In the genomic region with DNA sequence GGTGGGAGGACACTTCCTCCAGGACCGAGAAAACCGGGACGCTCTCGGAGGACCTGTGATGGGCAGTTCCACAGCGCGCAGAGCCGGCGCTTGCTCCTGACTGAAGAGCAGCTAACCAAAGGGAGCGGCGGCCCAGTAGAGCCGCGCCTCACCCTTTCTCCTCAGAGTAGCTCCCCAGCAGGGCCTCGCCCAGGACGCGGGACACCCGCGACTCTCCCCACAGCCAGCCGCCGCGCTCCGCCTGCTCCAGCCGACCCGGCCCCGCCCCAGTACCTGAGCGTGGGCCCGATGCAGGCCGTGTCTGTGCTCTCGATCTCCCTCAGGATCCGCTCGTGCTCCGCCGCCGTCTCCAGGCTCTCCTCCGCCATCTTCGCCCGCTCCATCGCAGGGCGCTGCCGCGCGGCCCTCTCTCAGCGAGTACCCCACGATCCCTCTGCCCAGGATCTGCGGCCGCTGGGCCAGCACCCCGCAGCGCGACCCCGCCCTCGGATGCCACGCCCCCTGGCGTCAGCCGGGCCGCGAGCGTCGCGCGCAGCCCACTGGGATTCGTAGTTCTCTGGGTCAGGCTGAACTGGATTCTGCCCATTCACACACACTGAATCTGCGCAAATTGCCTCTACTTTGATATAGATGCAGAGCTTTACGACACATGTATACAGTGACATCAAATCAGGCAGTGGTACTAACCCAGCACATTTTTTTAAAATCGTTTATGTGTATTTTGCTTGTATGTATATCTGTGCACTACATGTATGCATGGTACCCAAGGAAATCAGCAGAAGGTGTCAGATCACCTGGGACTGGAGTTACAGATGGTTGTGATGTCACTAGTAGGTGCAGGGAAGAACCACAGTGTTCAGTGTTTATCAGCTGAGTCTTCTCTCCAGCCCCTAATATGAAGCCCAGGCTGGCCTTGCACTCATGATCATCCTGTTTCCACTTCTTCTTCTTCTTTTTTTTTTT, we compare ENCODE assay signal across 8 mouse cellular contexts. TPM values are rescaled to one million over a fixed set of nuclear protein-coding genes. Genes with fewer than 3 reads are reported as not detected.
A peak's percentile ranks its signal among the peaks of the same experiment; 100 is the strongest.
DNase-seq lines count a peak whose midpoint lies in the region; ATAC-seq lines count a peak whose summit lies in the region.

A gene (minus strand): TSS at position 491 of the 963 bp plus-strand sequence.

- no peaks in the 10 kb centered on the region for H3K36me3 ChIP-seq in embryonic facial prominence, embryonic 14.5 days (ENCODE audit: control insufficient read depth, insufficient read depth, low read length)
- no peaks in the 10 kb centered on the region for H3K36me3 ChIP-seq in kidney, embryonic 14.5 days (ENCODE audit: control insufficient read depth, insufficient read depth, low read length)
- H3K36me3 ChIP-seq in limb, embryonic 15.5 days: no peaks in the 10 kb centered on the region

- peaks cover 10% of the 10 kb centered on the region for H3K4me1 ChIP-seq in embryonic facial prominence, embryonic 14.5 days (ENCODE audit: control insufficient read depth, insufficient read depth, low read length)
- H3K4me1 ChIP-seq in kidney, embryonic 14.5 days (ENCODE audit: control insufficient read depth, insufficient read depth, low read length): peaks cover 11% of the 10 kb centered on the region
- peaks cover 13% of the 10 kb centered on the region for H3K4me1 ChIP-seq in limb, embryonic 15.5 days

- under 1% methylated on average over 42 of the region's 63 CpGs for WGBS in embryonic facial prominence, embryonic 14.5 days
- WGBS in kidney, embryonic 14.5 days: 2% methylated on average over 55 of the region's 63 CpGs
- under 1% methylated on average over 48 of the region's 63 CpGs for WGBS in limb, embryonic 15.5 days

- peak within 1 kb of the TSS; percentile 90 for H3K27ac ChIP-seq in embryonic facial prominence, embryonic 14.5 days (replicated peaks; ENCODE audit: low read depth, low read length)
- peak within 1 kb of the TSS; percentile 65; the same call in 1 of the 2 replicates for H3K27ac ChIP-seq in kidney, embryonic 14.5 days (ENCODE audit: low read depth, low read length)
- peak within 1 kb of the TSS; percentile 93 for H3K27ac ChIP-seq in limb, embryonic 15.5 days

- DNase-seq in 3T3-L1 (ENCODE audit: low read depth, low spot score): peak; percentile 81
- DNase-seq in adrenal gland, postnatal 4 days (ENCODE audit: low spot score in 2 of 2): peak; percentile 60 to 67
- DNase-seq in embryonic facial prominence, embryonic 14.5 days (ENCODE audit: low spot score): peak; percentile 86
- peak; percentile 78 for DNase-seq in heart, adult 8-10 months (ENCODE audit: low spot score)
- DNase-seq in monocyte, adult 2 months (ENCODE audit: low read depth in 1 of 2, low spot score in 2 of 2): peak; percentile 16 to 66
- DNase-seq in spleen, postnatal 36 days (ENCODE audit: low spot score in 2 of 2): peak; percentile 73 to 77

- H3K9me3 ChIP-seq in embryonic facial prominence, embryonic 14.5 days (ENCODE audit: control insufficient read depth, low read length): no peaks in the 10 kb centered on the region
- no peaks in the 10 kb centered on the region for H3K9me3 ChIP-seq in kidney, embryonic 14.5 days (ENCODE audit: control insufficient read depth, low read length)
- H3K9me3 ChIP-seq in limb, embryonic 15.5 days: no peaks in the 10 kb centered on the region

- peak within 1 kb of the TSS; percentile 90 for H3K9ac ChIP-seq in embryonic facial prominence, embryonic 14.5 days (ENCODE audit: low read depth, low read length)
- peak within 1 kb of the TSS; percentile 84 for H3K9ac ChIP-seq in kidney, embryonic 14.5 days (ENCODE audit: low read depth, low read length)
- peak within 1 kb of the TSS; percentile 79 for H3K9ac ChIP-seq in limb, embryonic 15.5 days

- ATAC-seq in embryonic facial prominence, embryonic 14.5 days (ENCODE audit: low read depth): peak; percentile 96
- ATAC-seq in kidney, embryonic 14.5 days (ENCODE audit: low FRiP score, low TSS enrichment): peak; percentile 96
- peak; percentile 93 for ATAC-seq in limb, embryonic 15.5 days (ENCODE audit: insufficient number of reproducible peaks, low FRiP score, low TSS enrichment, low read depth)

- H3K27me3 ChIP-seq in embryonic facial prominence, embryonic 14.5 days (replicated peaks; ENCODE audit: control insufficient read depth, insufficient read depth, low read length): no peaks in the 10 kb centered on the region
- no peaks in the 10 kb centered on the region for H3K27me3 ChIP-seq in kidney, embryonic 14.5 days (ENCODE audit: control insufficient read depth, insufficient read depth, low read length)
- no peaks in the 10 kb centered on the region for H3K27me3 ChIP-seq in limb, embryonic 15.5 days

- peak within 1 kb of the TSS; percentile 77 for H3K4me2 ChIP-seq in embryonic facial prominence, embryonic 14.5 days (ENCODE audit: low read depth, low read length)
- peak within 1 kb of the TSS; percentile 88 for H3K4me2 ChIP-seq in kidney, embryonic 14.5 days (replicated peaks; ENCODE audit: low read depth, low read length)
- peak within 1 kb of the TSS; percentile 71 for H3K4me2 ChIP-seq in limb, embryonic 15.5 days

- peak within 1 kb of the TSS; percentile 93 for H3K4me3 ChIP-seq in embryonic facial prominence, embryonic 14.5 days (ENCODE audit: low read depth, low read length)
- H3K4me3 ChIP-seq in kidney, embryonic 14.5 days (ENCODE audit: low read length): peak within 1 kb of the TSS; percentile 93
- peak within 1 kb of the TSS; percentile 99 for H3K4me3 ChIP-seq in limb, embryonic 15.5 days

RNA-seq across cellular contexts. Expression of the gene that starts here (rescaled TPM):
- total RNA-seq in adrenal gland, postnatal 4 days (2021): 10 to 100 TPM; 42.7 to 55.3 TPM
- polyA plus RNA-seq in embryonic facial prominence, embryonic 14.5 days (2014; fragmentation: Nextera tagmentation; extraction: Ambion mirVana): 29.9 and 33.0 TPM in 2 replicates
- total RNA-seq in heart, adult 8-10 months (2022): 10 to 100 TPM; 14.3 to 21.1 (median 19.3) TPM
- polyA plus RNA-seq in kidney, embryonic 14.5 days (2014; fragmentation: Nextera tagmentation; extraction: Ambion mirVana): 19.4 and 32.5 TPM in 2 replicates
- 34.8 and 35.7 TPM in 2 replicates for polyA plus RNA-seq in limb, embryonic 15.5 days (2015; fragmentation: Nextera tagmentation; extraction: Ambion mirVana)

Comparison
In these comparisons a context has a peak if more than half of its experiments do, and no peak if none do; other contexts are left out.
1. Peak in every context shown above with its lines: DNase-seq, ATAC-seq, H3K4me3 ChIP-seq and H3K27ac ChIP-seq.